Mouse (Mus musculus): Measurements from ENCODE around the gene Ifi47.
"Not testable (repeated sequence)": the region's sequence is repeated elsewhere in the genome, so short reads cannot be mapped to it uniquely, and the experiment has no call there.

DNA sequence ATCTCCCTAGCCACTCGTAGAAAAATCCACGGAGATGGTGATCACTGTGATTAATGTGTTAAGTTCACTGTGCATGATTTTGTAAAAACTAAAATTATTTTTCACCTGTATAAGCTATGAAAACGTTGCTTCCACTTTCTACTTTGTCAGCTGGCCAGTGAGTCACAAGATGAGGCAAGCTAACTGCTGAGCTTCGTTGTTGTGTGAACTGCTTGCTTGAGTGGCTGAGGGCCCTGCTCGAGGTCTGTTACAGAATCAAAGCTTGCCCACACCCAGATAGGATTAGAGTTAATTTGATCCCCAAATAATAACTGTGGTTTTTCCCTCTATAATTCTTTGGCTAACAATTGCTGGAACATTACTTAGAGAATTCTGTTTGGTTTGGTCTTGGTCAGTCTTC lies 24.5 kb upstream of the Ifi47 start:
- not testable (repeated sequence) for TF ChIP-seq CTCF, EP300 (IDR thresholded peaks at IDR 0.05; ENCODE audit: low read depth)

Measured in liver, embryonic 14.5 days (tissue).